Mouse (Mus musculus): ENCODE results near the gene Ppp3ca.

The Ppp3ca gene

GRCm38 (mm10) chr3:136669231-136670109 lies 454 bp upstream of the Ppp3ca start:
- Histone ChIP-seq H3K27me3 (ENCODE audit: insufficient read depth, low read length) (peaks cover 7% of the 10 kb centered on the region), H3K4me1 (replicated peaks; ENCODE audit: low read depth, low read length) (peaks cover 20% of the 10 kb centered on the region), H3K36me3 (ENCODE audit: insufficient read depth, low read length) (no peaks in the 10 kb centered on the region), H3K4me3 (replicated peaks; ENCODE audit: low read length) (peak overlapping the region; percentile 92), H3K9me3 (ENCODE audit: low read length) (no peaks in the 10 kb centered on the region)
- TF ChIP-seq NANOG (IDR thresholded peaks at IDR 0.05; ENCODE audit: borderline replicate concordance, low read length) = no peak
- no peak for TF ChIP-seq CTCF (conservative IDR thresholded peaks at IDR 0.05; ENCODE audit: low read length)
- no peak for TF ChIP-seq POU5F1 (IDR thresholded peaks at IDR 0.05; ENCODE audit: borderline replicate concordance, low read length)

- H3K27me3 ChIP-seq (ENCODE audit: insufficient read depth, low read length) = peaks cover 7% of the 10 kb centered on the region
- H3K9me3 ChIP-seq (ENCODE audit: low read length) = no peaks in the 10 kb centered on the region
- H3K4me1 ChIP-seq (replicated peaks; ENCODE audit: low read depth, low read length) = peaks cover 20% of the 10 kb centered on the region
- TF ChIP-seq CTCF (conservative IDR thresholded peaks at IDR 0.05; ENCODE audit: low read length) = no peak
- no peak for TF ChIP-seq POU5F1 (IDR thresholded peaks at IDR 0.05; ENCODE audit: borderline replicate concordance, low read length)
- no peak for TF ChIP-seq NANOG (IDR thresholded peaks at IDR 0.05; ENCODE audit: borderline replicate concordance, low read length)
- H3K4me3 ChIP-seq (replicated peaks; ENCODE audit: low read length) = peak overlapping the region; percentile 92
- no peaks in the 10 kb centered on the region for H3K36me3 ChIP-seq (ENCODE audit: insufficient read depth, low read length)
Observed at GRCm38 (mm10) chr3:136670360-136671131, 622 bp downstream of the Ppp3ca start.

- TF ChIP-seq NANOG (IDR thresholded peaks at IDR 0.05; ENCODE audit: borderline replicate concordance, low read length) (no peak), POU5F1 (IDR thresholded peaks at IDR 0.05; ENCODE audit: borderline replicate concordance, low read length) (no peak), CTCF (conservative IDR thresholded peaks at IDR 0.05; ENCODE audit: low read length) (no peak)
- H3K4me3 ChIP-seq (replicated peaks; ENCODE audit: low read length) = peak overlapping the region; percentile 92
Observed at GRCm38 (mm10) chr3:136671161-136671939, 1.4 kb downstream of the Ppp3ca start.

GRCm38 (mm10) chr3:136671940-136672278 lies 2.0 kb downstream of the Ppp3ca start:
- H3K36me3 ChIP-seq (ENCODE audit: insufficient read depth, low read length) = no peaks in the 10 kb centered on the region
- peaks cover 20% of the 10 kb centered on the region for H3K4me1 ChIP-seq (replicated peaks; ENCODE audit: low read depth, low read length)
- peaks cover 7% of the 10 kb centered on the region for H3K27me3 ChIP-seq (ENCODE audit: insufficient read depth, low read length)
- no peaks in the 10 kb centered on the region for H3K9me3 ChIP-seq (ENCODE audit: low read length)
- TF ChIP-seq POU5F1 (IDR thresholded peaks at IDR 0.05; ENCODE audit: borderline replicate concordance, low read length) = no peak
- TF ChIP-seq CTCF (conservative IDR thresholded peaks at IDR 0.05; ENCODE audit: low read length) = no peak
- no peak for TF ChIP-seq NANOG (IDR thresholded peaks at IDR 0.05; ENCODE audit: borderline replicate concordance, low read length)
- peak overlapping the region; percentile 92 for H3K4me3 ChIP-seq (replicated peaks; ENCODE audit: low read length)

More at GRCm38 (mm10) chr3:136671161-136671939, 1.4 kb downstream of the Ppp3ca start:
- Histone ChIP-seq H3K36me3 (ENCODE audit: insufficient read depth, low read length) (no peaks in the 10 kb centered on the region), H3K27me3 (ENCODE audit: insufficient read depth, low read length) (peaks cover 7% of the 10 kb centered on the region), H3K4me1 (replicated peaks; ENCODE audit: low read depth, low read length) (peaks cover 20% of the 10 kb centered on the region), H3K9me3 (ENCODE audit: low read length) (no peaks in the 10 kb centered on the region)

GRCm38 (mm10) chr3:136672870-136673269 lies 2.9 kb downstream of the Ppp3ca start:
- peaks cover 20% of the 10 kb centered on the region for H3K4me1 ChIP-seq (replicated peaks; ENCODE audit: low read depth, low read length)
- peaks cover 7% of the 10 kb centered on the region for H3K27me3 ChIP-seq (ENCODE audit: insufficient read depth, low read length)
- no peaks in the 10 kb centered on the region for H3K9me3 ChIP-seq (ENCODE audit: low read length)
- TF ChIP-seq POU5F1 (IDR thresholded peaks at IDR 0.05; ENCODE audit: borderline replicate concordance, low read length) (no peak), NANOG (IDR thresholded peaks at IDR 0.05; ENCODE audit: borderline replicate concordance, low read length) (no peak), CTCF (conservative IDR thresholded peaks at IDR 0.05; ENCODE audit: low read length) (no peak)
- no peaks in the 10 kb centered on the region for H3K36me3 ChIP-seq (ENCODE audit: insufficient read depth, low read length)
- no peak overlapping the region for H3K4me3 ChIP-seq (replicated peaks; ENCODE audit: low read length)

GRCm38 (mm10) chr3:136673363-136673762 lies 3.4 kb downstream of the Ppp3ca start:
- TF ChIP-seq CTCF (conservative IDR thresholded peaks at IDR 0.05; ENCODE audit: low read length) = no peak
- TF ChIP-seq POU5F1 (IDR thresholded peaks at IDR 0.05; ENCODE audit: borderline replicate concordance, low read length) = no peak
- no peak for TF ChIP-seq NANOG (IDR thresholded peaks at IDR 0.05; ENCODE audit: borderline replicate concordance, low read length)
- Histone ChIP-seq H3K4me3 (replicated peaks; ENCODE audit: low read length) (no peak overlapping the region), H3K36me3 (ENCODE audit: insufficient read depth, low read length) (no peaks in the 10 kb centered on the region), H3K4me1 (replicated peaks; ENCODE audit: low read depth, low read length) (peaks cover 18% of the 10 kb centered on the region), H3K9me3 (ENCODE audit: low read length) (no peaks in the 10 kb centered on the region), H3K27me3 (ENCODE audit: insufficient read depth, low read length) (peaks cover 7% of the 10 kb centered on the region)

- Histone ChIP-seq H3K4me3 (replicated peaks; ENCODE audit: low read length) (no peak overlapping the region), H3K36me3 (ENCODE audit: insufficient read depth, low read length) (no peaks in the 10 kb centered on the region), H3K9me3 (ENCODE audit: low read length) (no peaks in the 10 kb centered on the region), H3K27me3 (ENCODE audit: insufficient read depth, low read length) (peaks cover 7% of the 10 kb centered on the region), H3K4me1 (replicated peaks; ENCODE audit: low read depth, low read length) (peaks cover 9% of the 10 kb centered on the region; the same call in 1 of the 2 replicates)
- no peak for TF ChIP-seq CTCF (conservative IDR thresholded peaks at IDR 0.05; ENCODE audit: low read length)
- no peak for TF ChIP-seq NANOG (IDR thresholded peaks at IDR 0.05; ENCODE audit: borderline replicate concordance, low read length)
- no peak for TF ChIP-seq POU5F1 (IDR thresholded peaks at IDR 0.05; ENCODE audit: borderline replicate concordance, low read length)
Observed at GRCm38 (mm10) chr3:136674486-136674885, 4.6 kb downstream of the Ppp3ca start.
